Mouse (Mus musculus) frontal cortex, postnatal 25 days (tissue): ENCODE results near the gene Taf13.

Experiments used
- DNase-seq, 2 experiments: peaks; one replicate each; pipeline ENCODE4 v3.0.0; 2022; ENCODE audit warnings: low spot score in 2 of 2

The Taf13 gene

DNA sequence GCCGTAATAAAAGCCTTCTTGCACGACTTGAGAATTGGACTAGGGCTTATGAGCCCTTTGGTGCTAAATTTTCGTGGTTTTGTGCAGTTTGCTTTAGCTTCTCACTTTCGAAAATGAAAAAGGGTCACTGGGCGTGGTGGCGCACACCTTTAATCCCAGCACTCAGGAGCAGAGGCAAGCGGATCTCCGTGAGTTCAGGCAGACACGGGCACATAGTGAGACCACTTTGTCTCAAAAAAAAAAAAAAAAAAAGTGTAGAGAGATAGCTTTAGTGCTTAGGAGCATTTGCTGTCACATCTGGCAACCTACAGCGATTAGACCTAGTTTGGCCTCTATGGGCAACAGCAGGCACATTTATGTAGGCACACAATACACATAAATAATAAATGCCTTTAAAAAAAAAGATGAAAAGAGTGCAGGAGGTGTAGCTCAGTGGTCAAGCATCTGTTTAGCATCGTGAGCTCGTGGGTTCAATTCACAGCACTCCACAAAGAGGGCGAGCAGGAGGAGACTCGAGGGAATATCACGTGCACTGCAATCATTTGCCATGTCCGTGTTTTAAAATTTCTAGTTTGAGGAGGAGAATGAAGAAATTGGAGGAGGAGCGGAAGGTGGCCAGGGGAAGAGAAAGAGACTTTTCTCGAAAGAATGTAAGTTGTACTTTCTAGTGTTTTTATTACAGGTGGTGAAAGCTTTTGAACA is 962 bp downstream of the Taf13 start:
- no peak for DNase-seq

DNA sequence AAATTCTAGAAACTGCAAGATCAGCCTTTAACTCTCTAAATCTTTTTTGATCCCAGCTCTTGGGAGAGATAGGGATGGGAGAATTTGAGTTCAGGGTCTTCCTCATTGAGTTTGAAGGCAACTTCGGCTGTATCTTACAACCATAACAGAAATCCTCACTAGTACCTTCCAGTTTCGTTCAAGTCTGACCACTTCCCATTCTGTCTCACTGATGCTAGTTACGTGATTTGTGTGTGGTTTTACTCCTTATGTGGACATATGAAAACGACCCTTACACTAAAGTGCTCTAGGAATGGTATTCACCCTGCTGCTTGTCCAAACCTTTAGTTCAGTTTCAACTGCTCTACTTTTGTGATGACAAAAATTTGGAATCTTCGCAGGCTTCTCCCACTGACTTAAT is 2.5 kb downstream of the Taf13 start:
- no peak for DNase-seq

DNA sequence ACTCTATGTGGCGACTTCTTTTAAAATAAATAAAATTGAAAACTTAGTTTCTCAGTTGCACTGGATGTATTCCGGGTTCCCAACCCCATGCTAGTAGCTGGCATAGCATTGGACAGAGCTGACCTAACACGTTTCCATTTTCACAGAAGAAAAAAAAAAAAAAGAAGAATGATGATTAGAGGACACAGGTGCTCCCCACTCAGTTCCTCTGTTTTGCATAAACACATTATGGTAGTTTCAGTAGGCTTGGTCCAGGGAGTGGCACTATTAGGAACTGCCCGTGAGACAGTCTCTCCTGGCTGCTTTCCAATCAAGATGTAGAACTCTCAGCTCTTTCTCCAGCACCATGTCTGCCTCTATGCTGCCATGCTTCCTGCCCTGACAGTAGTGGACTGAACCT is 13.1 kb downstream of the Taf13 start:
- DNase-seq, result no peak

DNA sequence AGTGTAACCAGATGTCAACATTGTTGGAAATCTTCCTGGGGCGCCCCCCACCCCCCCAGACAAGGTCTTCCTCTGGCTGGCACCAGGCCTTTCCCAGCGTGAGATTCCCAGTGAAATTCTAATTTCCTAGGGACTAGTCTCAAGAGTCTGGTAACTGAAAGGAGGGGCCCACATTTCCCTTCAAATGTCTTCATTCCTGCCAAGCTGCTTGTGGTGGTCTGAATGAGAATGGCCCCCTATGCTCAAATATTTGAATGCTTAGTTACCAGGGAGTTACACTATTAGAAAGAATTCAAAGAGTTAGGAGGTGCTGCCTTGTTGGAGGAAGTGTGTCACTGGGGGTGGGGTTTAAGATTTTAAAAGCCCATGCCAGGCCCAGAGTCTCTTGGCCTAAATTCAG is 16.9 kb downstream of the Taf13 start:
- DNase-seq, result no peak

DNA sequence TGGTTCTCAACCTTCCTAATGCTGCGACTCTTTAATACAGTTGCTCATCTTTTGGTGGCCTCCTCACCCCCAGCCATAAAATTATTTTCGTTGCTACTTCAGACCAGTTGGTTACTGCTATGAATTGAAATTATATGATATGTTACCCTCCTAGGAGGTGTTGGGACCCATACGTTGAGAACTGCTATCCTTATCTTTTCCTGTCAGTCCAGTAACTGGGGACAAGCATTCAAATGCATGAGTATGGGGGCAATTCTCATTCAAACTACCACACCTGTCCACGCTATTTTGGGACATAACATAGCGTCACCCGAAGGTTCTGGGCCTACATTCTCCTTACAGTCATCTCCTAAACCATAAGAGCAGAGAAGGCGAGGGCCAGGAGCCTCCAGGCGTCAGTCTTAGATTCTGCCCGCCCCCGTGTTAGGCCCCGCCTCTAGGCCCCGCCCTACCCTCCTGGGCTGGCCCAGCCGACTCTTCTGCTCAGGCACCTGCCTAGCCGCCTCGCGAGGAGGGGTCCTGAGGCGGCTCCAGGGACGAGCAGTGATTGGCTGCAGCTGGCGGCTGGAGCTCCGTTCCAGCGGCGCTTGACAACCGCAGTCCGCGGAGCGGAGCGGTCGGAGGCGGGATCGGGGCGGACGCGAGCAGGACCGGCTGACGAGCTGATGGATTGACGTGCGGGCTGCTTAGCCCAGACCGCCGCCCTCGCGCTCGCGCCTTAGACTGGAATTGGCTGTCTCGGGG is 19.5 kb downstream of the Taf13 start, which contains the start of gene Wdr47:
Gene Wdr47 (plus strand): TSS at position 494 of the 744 bp plus-strand sequence.
- DNase-seq, result peak; percentile 86 to 92

DNA sequence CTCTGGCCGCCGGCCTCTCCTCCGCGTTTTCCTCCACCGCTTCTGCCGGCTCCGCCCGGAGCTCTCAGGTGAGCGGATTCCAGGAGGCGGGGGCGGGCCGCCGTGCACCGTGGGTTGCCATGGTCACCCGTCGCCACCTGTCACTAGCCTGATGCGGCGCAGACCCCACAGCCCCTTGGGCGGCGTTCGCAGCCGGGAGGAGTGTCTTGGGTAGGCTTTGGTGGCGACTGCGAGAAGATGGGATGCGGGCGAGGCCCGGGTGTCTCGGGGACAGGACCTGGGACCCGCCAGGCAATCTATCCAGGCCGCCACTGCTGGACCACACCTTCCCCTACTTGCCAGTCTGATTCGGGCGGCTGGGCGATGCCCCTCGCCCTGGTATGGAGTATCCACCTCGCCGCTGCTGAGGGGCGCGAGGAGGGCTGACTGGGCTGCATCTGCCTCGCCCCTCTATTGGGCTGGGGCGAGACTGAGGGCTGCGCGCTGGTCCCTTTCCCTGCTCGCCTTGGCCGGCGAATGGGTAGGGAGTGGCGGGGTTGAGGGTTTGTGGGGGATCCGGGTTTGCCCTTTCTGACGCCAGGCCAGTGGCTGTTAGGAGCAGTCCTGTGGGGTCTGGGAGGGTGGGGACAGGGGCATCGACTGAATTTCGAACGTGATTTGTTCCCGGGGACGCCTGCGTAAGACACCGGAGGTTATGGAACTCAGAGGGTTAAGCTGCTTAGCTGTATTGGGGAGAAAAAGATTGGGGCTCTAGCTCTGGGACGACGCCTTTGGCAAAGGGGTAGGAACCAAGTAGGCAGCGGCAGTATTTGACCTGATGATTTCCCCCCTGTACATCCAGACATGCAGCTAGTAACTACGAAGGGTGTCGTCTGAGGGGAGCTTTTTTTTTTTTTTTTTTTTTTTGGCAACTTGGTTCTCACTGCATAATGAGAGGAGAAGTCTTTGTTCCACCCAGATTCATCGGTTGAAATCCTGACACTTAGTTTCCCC is 20.3 kb downstream of the Taf13 start:
- DNase-seq, result no peak

DNA sequence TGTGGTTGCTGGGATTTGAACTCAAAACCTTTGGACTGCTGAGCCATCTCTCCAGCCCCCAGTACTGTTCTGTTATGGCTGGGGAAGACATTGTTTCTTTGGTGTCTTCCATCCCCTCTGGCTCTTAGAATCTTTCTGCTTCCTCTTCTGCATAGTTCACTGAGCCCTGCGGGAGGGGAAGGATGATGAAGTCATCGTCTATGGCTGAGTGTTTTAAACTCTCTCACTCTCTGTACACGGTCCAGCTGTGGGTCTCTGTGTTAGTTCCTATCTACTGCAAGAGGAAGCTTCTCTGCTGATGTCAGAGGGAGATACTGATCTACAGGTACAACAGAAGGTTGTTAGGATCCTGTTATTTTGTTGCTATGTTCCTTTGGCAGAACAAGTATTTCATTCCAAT is 37.4 kb downstream of the Taf13 start:
- no peak for DNase-seq
